ENCODE assay signal across 8 mouse cellular contexts in genomic region chr11:120229861-120230751, GRCm38 (mm10). TPM values are rescaled to one million over a fixed set of nuclear protein-coding genes. Genes with fewer than 3 reads are reported as not detected.
DNase-seq lines count a peak whose midpoint lies in the region; ATAC-seq and TF ChIP-seq lines count a peak whose summit lies in the region.

No protein-coding gene starts in this region.

- peaks cover 2% of the 10 kb centered on the region for H3K4me1 ChIP-seq in ES-Bruce4 (ENCODE audit: control insufficient read depth, insufficient read depth, low read length)
- H3K4me1 ChIP-seq in lung, embryonic 14.5 days (ENCODE audit: insufficient read depth) = peaks cover 42% of the 10 kb centered on the region

- no peak for ATAC-seq in lung, embryonic 14.5 days (ENCODE audit: insufficient read depth)
- ATAC-seq in monocyte, adult 5-6 weeks (replicated peaks; ENCODE audit: insufficient number of reproducible peaks, low FRiP score, low TSS enrichment, poor library complexity, severe bottlenecking) = no peak

- DNase-seq in adrenal gland, postnatal 36 days = peak; percentile 79 to 87
- DNase-seq in fibroblast of lung, adult 2 months (ENCODE audit: low read depth) = peak; percentile 94
- peak; percentile 87 to 89 for DNase-seq in heart, postnatal 10 days
- peak; percentile 80 to 85 for DNase-seq in kidney, postnatal 4 days
- DNase-seq in lung, embryonic 14.5 days = peak; percentile 80
- DNase-seq in right cerebral cortex, postnatal 14 days = peak; percentile 85

- WGBS in lung, embryonic 14.5 days = 1% methylated on average over 42 of the region's 42 CpGs

- no peaks in the 10 kb centered on the region for H3K9me3 ChIP-seq in ES-Bruce4 (replicated peaks; ENCODE audit: control insufficient read depth, insufficient read depth, low read length, poor library complexity, severe bottlenecking)
- no peaks in the 10 kb centered on the region for H3K9me3 ChIP-seq in lung, embryonic 14.5 days (ENCODE audit: low read depth, low read length)

- no peak for TF ChIP-seq POLR2A in ES-Bruce4 (IDR thresholded peaks at IDR 0.05; ENCODE audit: insufficient read depth, low read length)

- H3K4me2 ChIP-seq in lung, embryonic 14.5 days = peak overlapping the region; percentile 99

- intact Hi-C loops in heart, postnatal 10 days (cut with DNase I) = loop anchor here (1.0 kb wide), 1 partner anchor 41 kb away; no protein-coding TSS in a partner anchor

- no peak for TF ChIP-seq EP300 in ES-Bruce4 (IDR thresholded peaks at IDR 0.05; ENCODE audit: insufficient read depth, low read depth, low read length)

- 0 out of 2 replicates have a peak, but pooled peaks cover 6% of the 10 kb centered on the region for H3K36me3 ChIP-seq in ES-Bruce4 (ENCODE audit: control insufficient read depth, insufficient read depth, low read length, poor library complexity, severe bottlenecking)
- H3K36me3 ChIP-seq in lung, embryonic 14.5 days (ENCODE audit: insufficient read depth) = peaks cover 17% of the 10 kb centered on the region

- peak overlapping the region; percentile 86 for H3K27ac ChIP-seq in ES-Bruce4 (ENCODE audit: insufficient read depth, low read length)
- H3K27ac ChIP-seq in lung, embryonic 14.5 days (ENCODE audit: low read depth) = peak overlapping the region; percentile 96

- peaks cover 1% of the 10 kb centered on the region; the same call in 1 of the 2 replicates for H3K27me3 ChIP-seq in ES-Bruce4 (ENCODE audit: control insufficient read depth, insufficient read depth, low read length, poor library complexity, severe bottlenecking)
- H3K27me3 ChIP-seq in lung, embryonic 14.5 days (ENCODE audit: insufficient read depth, low read length) = no peaks in the 10 kb centered on the region

- no peak for TF ChIP-seq CTCF in ES-Bruce4 (IDR thresholded peaks at IDR 0.05; ENCODE audit: low read depth, low read length)
- no peak for TF ChIP-seq CTCF in lung, embryonic 14.5 days (IDR thresholded peaks at IDR 0.05; ENCODE audit: low read depth)

- H3K4me3 ChIP-seq in ES-Bruce4 (ENCODE audit: low read depth, low read length) = peak overlapping the region; percentile 81
- peak overlapping the region; percentile 96 for H3K4me3 ChIP-seq in lung, embryonic 14.5 days (ENCODE audit: low read depth, low read length)

- peak overlapping the region; percentile 96 for H3K9ac ChIP-seq in ES-Bruce4 (ENCODE audit: low read depth, poor library complexity, severe bottlenecking)
- H3K9ac ChIP-seq in lung, embryonic 14.5 days = peak overlapping the region; percentile 99

RNA-seq across cellular contexts. Expression of gene Bahcc1, which starts 2.6 kb away (rescaled TPM):
- polyA plus RNA-seq in ES-Bruce4 (2011; ENCODE audit: insufficient read depth, insufficient read length, low read depth, missing spikeins) = 21.2 and 21.6 TPM in 2 replicates
- 10 to 100 TPM; 17.5 TPM for total RNA-seq in adrenal gland, postnatal 36 days (2021)
- total RNA-seq in heart, postnatal 10 days (2021) = 10 to 100 TPM in 1 of 2 experiments, 1 to 10 TPM in 1; 8.8 to 14.1 TPM
- 14.3 and 15.6 TPM in 2 replicates for polyA plus RNA-seq in lung, embryonic 14.5 days (2014; fragmentation: Nextera tagmentation; extraction: Ambion mirVana)
- total RNA-seq in monocyte, adult 5-6 weeks (2017) = 0.68 to 0.85 TPM (median 0.76 TPM) in 3 replicates
